Mouse (Mus musculus) left cerebral cortex, postnatal 4 days (tissue): ENCODE results near the gene Xpnpep3. TPM values are rescaled to one million over a fixed set of nuclear protein-coding genes. Genes with fewer than 3 reads are reported as not detected.
"Not testable (repeated sequence)": the region's sequence is repeated elsewhere in the genome, so short reads cannot be mapped to it uniquely, and the experiment has no call there.

Experiments
- DNase-seq: peaks from one replicate; pipeline ENCODE4 v3.0.0-alpha.2; 2022
- intact Hi-C: fragments of 180-260 bp; cut with DNase I; formaldehyde crosslinking; loops from one replicate; pipeline ENCODE4 v1.15.1; 2025
- total RNA-seq, 2 experiments: library from RNA; stranded (reverse); gene quantifications; 2 replicates each; pipeline ENCODE4 v1.2.3; 2021

The Xpnpep3 gene
- total RNA-seq, 2 experiments from 2014 or later, result 11.4 to 11.7 TPM

DNA sequence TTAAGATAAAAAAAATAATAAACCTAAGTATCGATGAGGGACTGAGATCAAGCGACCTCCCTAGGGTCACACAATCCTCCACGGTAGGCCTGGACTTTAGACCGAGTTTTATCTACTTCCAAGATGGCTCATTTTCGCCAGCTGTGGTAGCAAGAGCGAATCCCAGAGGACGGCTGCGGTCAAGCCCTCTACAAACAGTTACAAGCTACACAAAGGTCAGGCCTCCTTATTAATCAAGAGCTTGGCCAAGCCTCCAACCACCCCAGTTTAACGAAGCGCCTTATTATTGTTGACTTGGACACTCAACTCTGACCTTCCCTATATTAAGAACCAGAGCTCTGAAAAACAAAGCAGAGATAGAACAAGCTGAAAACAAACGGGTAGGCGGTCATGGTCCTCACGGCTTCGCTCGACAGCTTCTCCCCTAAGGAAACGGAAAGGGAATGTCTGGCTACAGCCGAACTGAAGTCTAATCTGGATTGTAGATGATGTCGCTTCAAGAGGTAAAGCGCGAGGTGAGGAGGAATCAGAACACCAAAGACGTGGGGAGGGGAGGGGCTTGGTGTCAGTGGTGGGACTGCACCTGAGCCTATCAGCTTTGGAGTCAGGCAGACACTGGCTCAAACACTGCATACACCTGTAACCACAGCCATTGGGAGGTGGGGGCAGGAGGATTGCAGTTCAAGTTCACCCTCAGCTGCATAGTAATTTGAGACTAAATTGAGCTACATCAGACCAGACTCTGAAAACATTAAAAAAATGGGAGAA lies 79.7 kb downstream of the Xpnpep3 start:
- intact Hi-C loops, result no loop called here
- no peak for DNase-seq

DNA sequence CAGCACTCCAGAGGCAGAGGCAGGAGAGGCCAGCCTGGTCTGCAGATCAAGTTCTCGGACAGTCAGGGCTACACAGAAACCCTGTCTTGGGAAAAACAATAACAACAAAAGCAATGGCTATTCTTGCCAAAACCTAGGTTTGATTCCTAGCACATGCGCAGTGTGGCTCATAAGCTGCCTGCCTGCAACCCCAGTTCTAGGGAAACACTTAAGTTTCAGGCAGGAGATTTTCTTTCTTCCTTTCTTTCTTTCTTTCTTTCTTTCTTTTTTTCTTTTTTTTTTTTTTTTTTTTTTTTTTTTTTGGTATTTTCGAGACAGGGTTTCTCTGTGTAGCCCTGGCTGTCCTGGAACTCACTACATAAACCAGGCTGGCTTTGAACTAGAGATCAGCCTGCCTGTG lies 80.3 kb downstream of the Xpnpep3 start:
- DNase-seq, intact Hi-C loops: not testable (repeated sequence)

DNA sequence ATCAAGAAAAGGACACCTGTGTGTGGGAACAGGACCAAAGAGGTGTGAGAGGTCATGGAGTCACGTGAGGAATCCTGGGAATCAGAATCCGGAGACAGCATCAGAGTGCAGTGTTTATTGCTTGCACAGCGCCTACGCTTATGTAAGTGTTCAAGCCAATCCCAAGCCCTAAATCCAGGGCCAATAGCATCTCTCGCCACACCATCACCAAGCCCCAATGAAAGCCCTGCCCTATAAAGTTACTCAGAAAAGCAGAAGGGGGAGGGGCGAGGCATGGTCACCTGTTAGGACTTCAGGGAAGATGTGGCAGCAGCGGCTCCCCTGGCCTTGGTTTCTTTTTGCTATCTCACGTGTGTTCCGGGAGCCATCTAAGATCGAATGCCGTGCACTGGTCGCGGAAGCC lies 81.0 kb downstream of the Xpnpep3 start:
- intact Hi-C loops, result no loop called here
- no peak for DNase-seq

DNA sequence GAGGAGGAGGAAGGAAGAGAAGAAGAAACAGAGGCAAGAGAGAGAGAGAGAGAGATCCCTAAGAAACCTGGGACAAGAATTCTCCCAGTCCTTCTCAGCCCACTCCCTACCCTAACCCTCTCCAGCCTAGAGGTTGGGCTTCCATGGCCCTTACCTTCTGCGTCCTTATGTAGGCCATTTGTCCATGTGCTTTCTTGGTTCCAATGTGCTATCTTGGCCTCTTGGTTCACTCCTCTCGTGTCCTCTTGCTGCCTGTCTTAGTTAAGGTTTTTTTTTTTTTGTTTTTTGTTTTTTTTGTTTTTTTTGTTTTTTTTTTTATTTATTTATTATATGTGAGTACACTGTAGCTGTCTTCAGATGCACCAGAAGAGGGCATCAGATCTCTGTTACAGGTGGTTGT lies 83.0 kb downstream of the Xpnpep3 start:
- intact Hi-C loops, result no loop called here
- DNase-seq, result no peak

DNA sequence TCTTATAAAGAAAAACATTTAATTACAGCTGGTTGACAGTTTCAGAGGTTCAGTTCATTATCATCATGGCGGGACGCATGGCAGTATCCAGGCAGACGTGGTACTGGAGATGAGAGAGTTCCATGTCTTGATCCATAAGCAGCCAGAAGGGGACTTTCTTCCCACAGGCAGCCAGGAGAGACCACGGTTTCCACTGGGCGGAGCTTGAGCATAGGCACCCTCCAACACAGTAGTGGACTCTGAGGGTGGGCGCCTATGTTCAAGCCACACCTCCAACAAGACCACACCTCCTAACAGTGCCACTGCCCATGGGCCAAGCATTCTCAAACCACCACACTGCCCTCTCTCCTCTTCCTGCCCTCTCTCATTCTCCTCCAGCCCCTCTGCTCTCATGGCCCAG lies 83.8 kb downstream of the Xpnpep3 start:
- DNase-seq, result no peak
- intact Hi-C loops, result no loop called here

DNA sequence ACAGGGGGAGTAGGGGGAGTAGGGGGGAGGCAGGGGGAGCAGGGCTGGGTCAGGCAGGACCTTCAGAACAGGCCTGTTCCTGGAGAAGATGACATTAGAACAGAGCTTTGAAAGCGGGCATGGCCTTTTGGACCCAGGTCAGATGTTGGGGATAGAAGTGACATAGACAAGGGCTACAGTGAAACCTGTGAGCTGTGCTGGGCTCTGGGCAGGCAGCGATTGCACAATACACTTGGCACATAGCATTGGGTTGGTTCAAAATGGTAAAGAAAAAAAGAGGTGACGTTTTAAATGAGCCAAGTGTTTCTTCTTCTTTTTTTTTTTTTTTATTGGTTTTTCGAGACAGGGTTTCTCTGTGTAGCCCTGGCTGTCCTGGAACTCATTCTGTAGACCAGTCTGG lies 85.5 kb downstream of the Xpnpep3 start:
- intact Hi-C loops, result no loop called here
- no peak for DNase-seq

DNA sequence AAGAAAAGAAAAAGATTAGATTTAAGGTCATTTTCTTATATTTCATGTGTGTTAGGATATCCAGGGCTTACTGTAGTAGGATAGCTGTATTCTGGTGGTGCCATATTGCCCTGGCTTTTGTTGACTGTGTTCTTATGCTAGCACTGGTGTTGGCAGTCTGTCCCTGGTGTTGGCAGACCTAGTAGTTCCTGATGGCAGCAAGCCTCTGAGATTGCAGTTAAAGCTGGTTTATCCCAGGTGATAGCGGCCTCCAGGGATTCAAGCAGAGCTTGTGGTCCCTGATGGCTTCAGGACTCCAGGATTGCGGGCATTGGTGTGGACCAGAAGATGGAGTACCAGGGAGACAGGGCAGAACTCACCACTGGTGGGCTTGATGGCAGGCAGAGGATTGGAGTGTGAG lies 103.5 kb downstream of the Xpnpep3 start:
- DNase-seq, result no peak
- intact Hi-C loops, result no loop called here

DNA sequence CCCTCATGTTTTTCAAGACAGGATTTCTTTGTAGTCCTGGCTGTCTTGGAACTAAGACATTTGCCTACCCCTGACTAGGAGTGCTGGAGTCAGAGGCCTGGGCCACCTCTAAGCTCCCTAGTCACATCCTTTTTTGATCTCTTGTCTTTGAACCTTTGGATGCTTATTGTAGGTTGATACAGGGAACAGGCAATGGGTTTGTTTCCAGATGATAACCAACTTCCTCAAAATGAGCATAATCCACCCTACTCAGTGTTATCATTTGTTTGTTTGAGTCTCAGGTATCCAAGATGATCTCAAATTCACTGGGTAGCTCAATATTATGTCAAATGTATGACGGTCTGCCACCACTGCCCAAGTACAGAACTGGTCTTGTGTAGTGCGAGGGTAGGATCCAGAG lies 104.1 kb downstream of the Xpnpep3 start:
- intact Hi-C loops, result no loop called here

More for the DNA sequence above, 104.1 kb downstream of the Xpnpep3 start:
- DNase-seq, result no peak

Other genes with a start within 250 kb of the Xpnpep3 start
- gene Mrtfa, start 209.4 kb upstream of the Xpnpep3 start, total RNA-seq, result 10 to 100 TPM; 47.5 to 51.0 TPM
- gene Mchr1, start 164.6 kb upstream of the Xpnpep3 start, total RNA-seq, result 1 to 10 TPM; 3.4 TPM
- gene Slc25a17, start 39.3 kb upstream of the Xpnpep3 start, total RNA-seq, result 10 to 100 TPM; 71.9 to 72.3 TPM
- gene St13, start 61 bp upstream of the Xpnpep3 start, total RNA-seq, result 100 to 1,000 TPM; 188 to 193 TPM
- gene Dnajb7, start 8.2 kb downstream of the Xpnpep3 start, total RNA-seq, result under 1 TPM in 1 of 2 experiments, not detected in 1; 0.28 TPM
- gene Rbx1, start 66.2 kb downstream of the Xpnpep3 start, total RNA-seq, result 100 to 1,000 TPM; 141 to 149 TPM
- 10 to 100 TPM; 72.1 to 74.3 TPM for gene Ep300, start 185.2 kb downstream of the Xpnpep3 start, total RNA-seq